Mouse (Mus musculus): Measurements from ENCODE around the gene Olfr314. TPM values are rescaled to one million over a fixed set of nuclear protein-coding genes. Genes with fewer than 3 reads are reported as not detected.
"Not testable (repeated sequence)": the region's sequence is repeated elsewhere in the genome, so short reads cannot be mapped to it uniquely, and the experiment has no call there.

Olfr314 gene
- polyA plus RNA-seq, 1 experiment from 2014 or later, result not detected

GRCm38 (mm10) chr11:58812001-58812400, 29.2 kb downstream of the Olfr314 start:
- H3K9ac ChIP-seq (replicated peaks; ENCODE audit: low read depth, low read length), result no peak overlapping the region

DNA sequence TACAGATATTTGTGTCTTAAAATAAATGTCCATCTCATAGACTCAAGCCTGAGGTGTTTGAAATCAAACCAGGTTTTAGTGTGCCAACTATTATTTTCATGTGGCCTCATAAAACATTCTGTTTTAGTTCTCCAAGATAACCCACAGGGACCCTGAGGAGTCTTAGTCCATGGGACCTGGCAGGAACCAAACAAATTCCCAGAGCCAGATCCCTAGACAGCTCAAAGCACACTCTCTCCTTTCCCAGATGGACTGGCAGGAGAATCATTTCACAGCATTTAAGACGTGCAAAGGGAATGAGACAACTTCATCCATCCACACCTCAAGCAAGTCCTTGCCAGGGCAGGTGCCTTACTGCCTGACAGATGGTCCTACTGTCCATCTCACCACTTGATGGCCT, 31.9 kb downstream of the Olfr314 start, which contains the start of gene Olfr313:
TSS of gene Olfr313 (plus strand) at position 301 of the 400 bp plus-strand sequence.
- WGBS, result 62% methylated on average over 1 of the region's 1 CpGs
- not testable (repeated sequence) for H3K9ac ChIP-seq (replicated peaks; ENCODE audit: low read depth, low read length); H3K4me2 ChIP-seq (ENCODE audit: low read length); H3K4me3 ChIP-seq (replicated peaks; ENCODE audit: low read length); H3K9me3 ChIP-seq (ENCODE audit: control insufficient read depth, low read length); H3K27ac ChIP-seq (ENCODE audit: low read length); ATAC-seq; H3K27me3 ChIP-seq (replicated peaks; ENCODE audit: control insufficient read depth, insufficient read depth, low read length); H3K4me1 ChIP-seq (replicated peaks; ENCODE audit: control insufficient read depth, insufficient read depth, low read length); H3K36me3 ChIP-seq (ENCODE audit: control insufficient read depth, insufficient read depth)

More at GRCm38 (mm10) chr11:58812001-58812400, 29.2 kb downstream of the Olfr314 start:
- 4% methylated on average over 1 of the region's 1 CpGs for WGBS
- Histone ChIP-seq H3K4me1 (replicated peaks; ENCODE audit: control insufficient read depth, insufficient read depth, low read length) (no peaks in the 10 kb centered on the region), H3K9me3 (ENCODE audit: control insufficient read depth, low read length) (no peaks in the 10 kb centered on the region), H3K27ac (ENCODE audit: low read length) (no peak overlapping the region), H3K27me3 (replicated peaks; ENCODE audit: control insufficient read depth, insufficient read depth, low read length) (no peaks in the 10 kb centered on the region; the same call in 1 of the 2 replicates), H3K4me3 (replicated peaks; ENCODE audit: low read length) (no peak overlapping the region), H3K4me2 (ENCODE audit: low read length) (no peak overlapping the region), H3K36me3 (ENCODE audit: control insufficient read depth, insufficient read depth) (no peaks in the 10 kb centered on the region)
- no peak for ATAC-seq

DNA sequence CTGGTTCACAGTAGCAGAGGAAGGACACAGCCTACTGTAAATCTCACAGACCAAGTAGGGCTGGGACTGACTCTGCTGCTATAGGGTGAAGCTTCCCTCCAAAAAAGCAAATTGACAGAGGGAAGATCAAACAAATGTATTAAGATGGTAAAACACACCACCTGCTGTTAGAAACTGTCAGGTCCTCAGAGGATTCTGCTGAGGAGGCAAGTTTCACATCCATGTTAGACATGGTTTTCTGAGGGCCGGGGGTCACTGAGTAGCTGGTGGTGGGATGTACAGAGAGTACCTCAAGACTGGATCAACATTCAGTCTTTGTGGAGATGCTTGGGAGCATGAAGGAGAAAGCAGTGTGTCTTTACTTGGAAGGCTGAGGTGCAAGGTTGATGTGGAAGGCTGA, 32.9 kb downstream of the Olfr314 start:
- H3K4me3 ChIP-seq (replicated peaks; ENCODE audit: low read length), result no peak overlapping the region
- no peaks in the 10 kb centered on the region for H3K36me3 ChIP-seq (ENCODE audit: control insufficient read depth, insufficient read depth)
- H3K9ac ChIP-seq (replicated peaks; ENCODE audit: low read depth, low read length), result no peak overlapping the region
- H3K4me2 ChIP-seq (ENCODE audit: low read length), result no peak overlapping the region
- H3K4me1 ChIP-seq (replicated peaks; ENCODE audit: control insufficient read depth, insufficient read depth, low read length), result no peaks in the 10 kb centered on the region
- 76% methylated on average over 1 of the region's 1 CpGs for WGBS
- H3K27me3 ChIP-seq (replicated peaks; ENCODE audit: control insufficient read depth, insufficient read depth, low read length), result no peaks in the 10 kb centered on the region; the same call in 1 of the 2 replicates
- H3K9me3 ChIP-seq (ENCODE audit: control insufficient read depth, low read length), result no peaks in the 10 kb centered on the region
- ATAC-seq, result no peak
- no peak overlapping the region for H3K27ac ChIP-seq (ENCODE audit: low read length)

- not testable (repeated sequence) for H3K27me3 ChIP-seq (replicated peaks; ENCODE audit: control insufficient read depth, insufficient read depth, low read length); H3K4me1 ChIP-seq (replicated peaks; ENCODE audit: control insufficient read depth, insufficient read depth, low read length); ATAC-seq; H3K4me3 ChIP-seq (replicated peaks; ENCODE audit: low read length); H3K9me3 ChIP-seq (ENCODE audit: control insufficient read depth, low read length); H3K36me3 ChIP-seq (ENCODE audit: control insufficient read depth, insufficient read depth); H3K27ac ChIP-seq (ENCODE audit: low read length); H3K4me2 ChIP-seq (ENCODE audit: low read length); H3K9ac ChIP-seq (replicated peaks; ENCODE audit: low read depth, low read length)
These were observed 46.2 kb downstream of the Olfr314 start, which contains the start of gene Olfr312 for GRCm38 (mm10) chr11:58828937-58829336. Olfr312 (plus strand) TSS chr11:58829237.

GRCm38 (mm10) chr11:58829764-58830163, 47.0 kb downstream of the Olfr314 start:
- ATAC-seq, result no peak
- Histone ChIP-seq H3K4me2 (ENCODE audit: low read length) (no peak overlapping the region), H3K9ac (replicated peaks; ENCODE audit: low read depth, low read length) (no peak overlapping the region), H3K9me3 (ENCODE audit: control insufficient read depth, low read length) (no peaks in the 10 kb centered on the region), H3K36me3 (ENCODE audit: control insufficient read depth, insufficient read depth) (no peaks in the 10 kb centered on the region), H3K4me1 (replicated peaks; ENCODE audit: control insufficient read depth, insufficient read depth, low read length) (no peaks in the 10 kb centered on the region), H3K27ac (ENCODE audit: low read length) (no peak overlapping the region), H3K27me3 (replicated peaks; ENCODE audit: control insufficient read depth, insufficient read depth, low read length) (no peaks in the 10 kb centered on the region), H3K4me3 (replicated peaks; ENCODE audit: low read length) (no peak overlapping the region)
- WGBS, result 80% methylated on average over 3 of the region's 3 CpGs

DNA sequence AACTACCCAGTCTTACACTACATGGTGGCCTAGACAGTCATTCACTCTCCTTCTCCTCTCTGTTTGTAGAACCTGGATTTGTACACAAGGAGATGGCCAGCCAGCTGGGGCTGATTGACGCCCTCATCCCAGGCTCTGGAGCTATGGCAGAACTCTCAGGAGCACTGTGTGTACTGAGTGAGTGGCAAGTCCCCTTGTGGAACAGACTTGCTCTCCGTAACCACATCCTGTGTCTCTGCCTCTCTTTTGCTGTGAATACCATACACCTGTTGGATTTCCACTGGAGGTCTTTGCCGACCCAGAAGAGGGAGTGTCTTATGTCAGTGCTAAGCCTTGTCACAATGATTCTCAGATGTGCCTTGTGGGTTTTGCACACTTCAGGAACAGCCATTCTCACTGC, 49.8 kb downstream of the Olfr314 start:
- H3K4me2 ChIP-seq (ENCODE audit: low read length); H3K27me3 ChIP-seq (replicated peaks; ENCODE audit: control insufficient read depth, insufficient read depth, low read length); H3K4me1 ChIP-seq (replicated peaks; ENCODE audit: control insufficient read depth, insufficient read depth, low read length); H3K9me3 ChIP-seq (ENCODE audit: control insufficient read depth, low read length); H3K4me3 ChIP-seq (replicated peaks; ENCODE audit: low read length); H3K36me3 ChIP-seq (ENCODE audit: control insufficient read depth, insufficient read depth); H3K27ac ChIP-seq (ENCODE audit: low read length); H3K9ac ChIP-seq (replicated peaks; ENCODE audit: low read depth, low read length); ATAC-seq: not testable (repeated sequence)
- WGBS, result 82% methylated on average over 3 of the region's 3 CpGs

Other genes starting within 250 kb of the Olfr314 start
- gene Olfr330, start 248.1 kb upstream of the Olfr314 start, polyA plus RNA-seq (2015; fragmentation: Nextera tagmentation; extraction: Ambion mirVana), result not detected in 2 replicates
- gene Olfr329-ps, start 236.5 kb upstream of the Olfr314 start, polyA plus RNA-seq (2015; fragmentation: Nextera tagmentation; extraction: Ambion mirVana), result not detected in 2 replicates
- not detected in 2 replicates for gene Olfr328, start 227.3 kb upstream of the Olfr314 start, polyA plus RNA-seq (2015; fragmentation: Nextera tagmentation; extraction: Ambion mirVana)
- not detected in 2 replicates for gene Olfr224, start 212.4 kb upstream of the Olfr314 start, polyA plus RNA-seq (2015; fragmentation: Nextera tagmentation; extraction: Ambion mirVana)
- not detected in 2 replicates for gene Olfr325, start 205.2 kb upstream of the Olfr314 start, polyA plus RNA-seq (2015; fragmentation: Nextera tagmentation; extraction: Ambion mirVana)
- gene Olfr324, start 187.8 kb upstream of the Olfr314 start, polyA plus RNA-seq (2015; fragmentation: Nextera tagmentation; extraction: Ambion mirVana), result not detected in 2 replicates
- not detected in 2 replicates for gene 2210407C18Rik, start 166.9 kb upstream of the Olfr314 start, polyA plus RNA-seq (2015; fragmentation: Nextera tagmentation; extraction: Ambion mirVana)
- not detected in 2 replicates for gene Olfr323, start 152.5 kb upstream of the Olfr314 start, polyA plus RNA-seq (2015; fragmentation: Nextera tagmentation; extraction: Ambion mirVana)
- 0.09 TPM in 1 of 2 replicates, not detected in the other for gene Trim58, start 142.5 kb upstream of the Olfr314 start, polyA plus RNA-seq (2015; fragmentation: Nextera tagmentation; extraction: Ambion mirVana)
- gene Olfr322, start 124.2 kb upstream of the Olfr314 start, polyA plus RNA-seq (2015; fragmentation: Nextera tagmentation; extraction: Ambion mirVana), result not detected in 2 replicates
- gene Olfr320, start 101.9 kb upstream of the Olfr314 start, polyA plus RNA-seq (2015; fragmentation: Nextera tagmentation; extraction: Ambion mirVana), result not detected in 2 replicates
- gene Olfr319, start 83.8 kb upstream of the Olfr314 start, polyA plus RNA-seq (2015; fragmentation: Nextera tagmentation; extraction: Ambion mirVana), result not detected in 2 replicates
- not detected in 2 replicates for gene Olfr318, start 58.9 kb upstream of the Olfr314 start, polyA plus RNA-seq (2015; fragmentation: Nextera tagmentation; extraction: Ambion mirVana)
- 0.16 TPM in 1 of 2 replicates, not detected in the other for gene Olfr317, start 43.7 kb upstream of the Olfr314 start, polyA plus RNA-seq (2015; fragmentation: Nextera tagmentation; extraction: Ambion mirVana)
- not detected in 2 replicates for gene Olfr316, start 30.2 kb upstream of the Olfr314 start, polyA plus RNA-seq (2015; fragmentation: Nextera tagmentation; extraction: Ambion mirVana)
- not detected in 2 replicates for gene Olfr315, start 9.8 kb upstream of the Olfr314 start, polyA plus RNA-seq (2015; fragmentation: Nextera tagmentation; extraction: Ambion mirVana)
- gene Fam183b, start 19.0 kb downstream of the Olfr314 start, polyA plus RNA-seq (2015; fragmentation: Nextera tagmentation; extraction: Ambion mirVana), result 1.8 and 5.4 TPM in 2 replicates
- gene Olfr313, start 32.0 kb downstream of the Olfr314 start, polyA plus RNA-seq (2015; fragmentation: Nextera tagmentation; extraction: Ambion mirVana), result not detected in 2 replicates
- gene Olfr312, start 46.3 kb downstream of the Olfr314 start, polyA plus RNA-seq (2015; fragmentation: Nextera tagmentation; extraction: Ambion mirVana), result not detected in 2 replicates
- not detected in 2 replicates for gene Olfr311, start 56.3 kb downstream of the Olfr314 start, polyA plus RNA-seq (2015; fragmentation: Nextera tagmentation; extraction: Ambion mirVana)
- gene Gm12258, start 64.2 kb downstream of the Olfr314 start, polyA plus RNA-seq (2015; fragmentation: Nextera tagmentation; extraction: Ambion mirVana), result 25.1 and 25.9 TPM in 2 replicates
- gene 2810021J22Rik, start 84.3 kb downstream of the Olfr314 start, polyA plus RNA-seq (2015; fragmentation: Nextera tagmentation; extraction: Ambion mirVana), result 11.5 and 13.6 TPM in 2 replicates
- 7.5 and 8.1 TPM in 2 replicates for gene Zfp39, start 121.3 kb downstream of the Olfr314 start, polyA plus RNA-seq (2015; fragmentation: Nextera tagmentation; extraction: Ambion mirVana)
- not detected in 2 replicates for gene Btnl10, start 135.0 kb downstream of the Olfr314 start, polyA plus RNA-seq (2015; fragmentation: Nextera tagmentation; extraction: Ambion mirVana)
- gene Rnf187, start 156.0 kb downstream of the Olfr314 start, polyA plus RNA-seq (2015; fragmentation: Nextera tagmentation; extraction: Ambion mirVana), result 423 and 435 TPM in 2 replicates
- 389 and 395 TPM in 2 replicates for gene Hist3h2ba, start 166.0 kb downstream of the Olfr314 start, polyA plus RNA-seq (2015; fragmentation: Nextera tagmentation; extraction: Ambion mirVana)
- 150 and 152 TPM in 2 replicates for gene Hist3h2a, start 171.7 kb downstream of the Olfr314 start, polyA plus RNA-seq (2015; fragmentation: Nextera tagmentation; extraction: Ambion mirVana)
- 1.8 and 2.0 TPM in 2 replicates for gene Trim17, start 171.7 kb downstream of the Olfr314 start, polyA plus RNA-seq (2015; fragmentation: Nextera tagmentation; extraction: Ambion mirVana)
- 24.7 and 26.4 TPM in 2 replicates for gene Trim11, start 195.1 kb downstream of the Olfr314 start, polyA plus RNA-seq (2015; fragmentation: Nextera tagmentation; extraction: Ambion mirVana)